8 mouse cellular contexts compared by ENCODE assay signal in the genomic region with DNA sequence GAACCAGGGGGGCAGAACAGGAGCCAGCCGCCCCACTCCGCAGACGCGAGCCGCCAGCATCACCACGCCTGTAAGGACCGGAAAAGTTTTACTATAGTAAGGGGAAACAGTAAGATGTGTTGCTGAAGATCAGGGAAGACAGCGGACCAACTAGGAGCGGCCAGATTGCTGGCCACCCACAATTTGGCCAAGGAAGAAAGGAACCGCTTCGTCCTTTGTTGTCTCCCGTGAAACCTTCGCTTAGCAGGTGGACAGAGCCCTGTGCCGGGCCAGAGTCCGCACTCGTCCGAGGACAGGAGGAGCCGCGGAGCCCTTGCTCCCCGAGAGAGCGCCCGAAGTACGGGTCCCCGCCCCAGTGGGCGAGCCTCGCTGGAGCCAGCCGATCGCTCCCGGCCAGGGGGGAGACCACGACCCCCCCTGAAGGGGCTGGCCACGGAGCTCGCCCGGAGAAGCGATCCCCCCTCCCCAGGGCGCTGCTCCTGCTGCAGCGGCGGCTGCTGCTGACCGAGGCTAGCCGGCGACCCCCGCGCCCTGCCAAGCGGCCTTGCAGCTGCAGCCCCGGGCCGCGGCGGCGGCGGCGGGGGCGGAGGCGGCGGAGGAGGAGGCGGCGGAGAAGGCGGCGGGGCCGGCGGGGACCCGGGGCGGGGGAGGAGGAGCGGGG. TPM values are rescaled to one million over a fixed set of nuclear protein-coding genes. Genes with fewer than 3 reads are reported as not detected.
DNase-seq lines count a peak whose midpoint lies in the region; ATAC-seq and TF ChIP-seq lines count a peak whose summit lies in the region.

No protein-coding gene starts in this region.

- peaks cover 28% of the 10 kb centered on the region for H3K36me3 ChIP-seq in forebrain, embryonic 13.5 days (ENCODE audit: poor library complexity, severe bottlenecking)
- H3K36me3 ChIP-seq in neural tube, embryonic 14.5 days (ENCODE audit: control insufficient read depth, insufficient read depth, low read length): no peaks in the 10 kb centered on the region; the same call in 1 of the 2 replicates

- H3K9me3 ChIP-seq in forebrain, embryonic 13.5 days (replicated peaks): no peaks in the 10 kb centered on the region
- H3K9me3 ChIP-seq in neural tube, embryonic 14.5 days (ENCODE audit: control insufficient read depth, low read length): no peaks in the 10 kb centered on the region

- no peaks in the 10 kb centered on the region for H3K27me3 ChIP-seq in forebrain, embryonic 13.5 days
- H3K27me3 ChIP-seq in neural tube, embryonic 14.5 days (ENCODE audit: control insufficient read depth, insufficient read depth, low read length): peaks cover 4% of the 10 kb centered on the region; the same call in 1 of the 2 replicates

- TF ChIP-seq POLR2A in brain, embryonic 14.5 days (IDR thresholded peaks at IDR 0.05; ENCODE audit: borderline replicate concordance, extremely low read depth, insufficient read depth, insufficient read length, poor library complexity, severe bottlenecking): no peak

- H3K9ac ChIP-seq in forebrain, embryonic 13.5 days: peak overlapping the region; percentile 100
- peak overlapping the region; percentile 93 for H3K9ac ChIP-seq in neural tube, embryonic 14.5 days (replicated peaks; ENCODE audit: low read depth, low read length)

- under 1% methylated on average over 37 of the region's 62 CpGs for WGBS in forebrain, embryonic 13.5 days
- 1% methylated on average over 35 of the region's 62 CpGs for WGBS in neural tube, embryonic 14.5 days

- peak overlapping the region; percentile 98 for H3K4me2 ChIP-seq in forebrain, embryonic 13.5 days
- peak overlapping the region; percentile 95 for H3K4me2 ChIP-seq in neural tube, embryonic 14.5 days (ENCODE audit: low read depth, low read length)

- TF ChIP-seq CTCF in brain, embryonic 14.5 days (IDR thresholded peaks at IDR 0.05; ENCODE audit: borderline replicate concordance, extremely low read depth, insufficient read depth, insufficient read length): no peak

- DNase-seq in layer of hippocampus, postnatal 10 days (ENCODE audit: low spot score in 2 of 2): peak; percentile 53 to 67
- no peak for DNase-seq in layer of hippocampus, adult 9-11 months
- DNase-seq in brain, embryonic 14.5 days (ENCODE audit: low read depth): peak; percentile 69
- peak; percentile 49 for DNase-seq in kidney, postnatal 10 days
- DNase-seq in thymus, postnatal 10 days (ENCODE audit: low spot score in 2 of 2): no peak
- DNase-seq in gastrocnemius, adult 18-20 months (ENCODE audit: low spot score): no peak

- ATAC-seq in forebrain, embryonic 13.5 days: no peak
- ATAC-seq in neural tube, embryonic 14.5 days (ENCODE audit: low read depth): no peak

- peak overlapping the region; percentile 100 for H3K27ac ChIP-seq in forebrain, embryonic 13.5 days
- H3K27ac ChIP-seq in neural tube, embryonic 14.5 days (ENCODE audit: low read depth, low read length): peak overlapping the region; percentile 93

- H3K4me3 ChIP-seq in forebrain, embryonic 13.5 days: peak overlapping the region; percentile 99
- H3K4me3 ChIP-seq in neural tube, embryonic 14.5 days (ENCODE audit: low read depth, low read length): peak overlapping the region; percentile 78

- 0 out of 2 replicates have a peak, but pooled peaks cover 5% of the 10 kb centered on the region for H3K4me1 ChIP-seq in forebrain, embryonic 13.5 days
- peaks cover 6% of the 10 kb centered on the region; the same call in 1 of the 2 replicates for H3K4me1 ChIP-seq in neural tube, embryonic 14.5 days (ENCODE audit: control insufficient read depth, insufficient read depth, low read length)

RNA-seq across cellular contexts. Expression of a gene that starts 0.9 kb away (rescaled TPM):
- 10 to 100 TPM; 60.7 to 69.3 TPM for total RNA-seq in layer of hippocampus, postnatal 10 days (2021)
- polyA plus RNA-seq in brain, embryonic 14.5 days (2012; rRNA removed): 58.3 and 64.7 TPM in 2 replicates
- 37.1 and 44.2 TPM in 2 replicates for polyA plus RNA-seq in forebrain, embryonic 13.5 days (2015; fragmentation: Nextera tagmentation; extraction: Ambion mirVana)
- polyA plus RNA-seq in neural tube, embryonic 14.5 days (2014; fragmentation: Nextera tagmentation; extraction: Ambion mirVana): 10.4 and 11.0 TPM in 2 replicates
- not detected for total RNA-seq in gastrocnemius, adult 18-20 months (2021)

Comparison
In these comparisons a context has a peak if more than half of its experiments do, and no peak if none do; other contexts are left out.
1. DNase-seq: peak in layer of hippocampus, postnatal 10 days (2 of 2), brain, embryonic 14.5 days (single experiment) and kidney, postnatal 10 days (single experiment); none in layer of hippocampus, adult 9-11 months (single experiment), thymus, postnatal 10 days (0 of 2) and gastrocnemius, adult 18-20 months (single experiment).